Mouse (Mus musculus) heart, adult 9 months (tissue): Measurements from ENCODE around the gene Cfdp1.

ENCODE experiments used
- DNase-seq, 2 experiments: peaks; one replicate each; pipeline ENCODE4 v3.0.0; 2022; ENCODE audit warnings: low spot score in 2 of 2

Cfdp1 gene

DNA sequence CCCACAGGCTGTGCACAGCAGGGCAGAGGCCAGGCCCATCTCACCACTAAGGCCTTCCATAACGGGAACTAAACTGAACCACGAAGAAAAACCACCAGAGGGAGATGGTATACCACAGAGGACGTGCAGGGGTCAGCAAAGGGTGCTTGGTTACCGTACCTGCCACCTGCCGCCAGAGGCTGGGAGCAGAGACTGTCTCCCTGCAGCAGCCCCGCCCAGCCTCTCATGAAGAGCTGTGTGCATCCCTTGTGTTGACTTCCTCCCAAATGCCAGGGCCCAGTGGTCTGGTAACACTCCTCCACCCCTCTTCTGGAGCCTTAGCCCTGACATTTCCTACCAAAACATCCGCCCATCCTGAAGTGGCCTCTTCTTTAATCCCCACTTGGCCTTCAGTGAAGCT is 114.5 kb downstream of the Cfdp1 start:
- no peak for DNase-seq

DNA sequence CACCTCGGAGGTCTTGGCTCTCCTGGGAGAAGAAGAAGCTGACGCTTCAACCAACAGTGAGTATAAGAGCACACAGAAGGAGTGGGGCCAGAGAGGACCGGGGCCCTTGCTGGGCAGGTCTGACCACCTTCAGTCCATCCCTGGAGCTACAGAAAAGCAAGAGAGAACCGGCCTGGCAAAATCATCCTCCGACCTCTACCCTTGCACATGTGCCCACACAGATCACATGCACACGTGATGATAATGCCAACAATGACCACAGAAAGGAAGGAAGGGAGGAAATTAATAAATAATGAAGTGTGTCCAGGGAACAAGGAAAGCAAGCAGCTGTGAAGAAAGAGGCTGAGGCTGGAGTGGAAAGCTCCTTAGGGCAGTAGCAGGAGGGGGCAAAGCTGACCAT is 115.2 kb downstream of the Cfdp1 start:
- no peak for DNase-seq

GRCm38 (mm10) chr8:111736321-111736720 is 117.8 kb downstream of the Cfdp1 start:
- no peak for DNase-seq

GRCm38 (mm10) chr8:111735791-111736190 is 118.3 kb downstream of the Cfdp1 start:
- DNase-seq, result no peak

DNA sequence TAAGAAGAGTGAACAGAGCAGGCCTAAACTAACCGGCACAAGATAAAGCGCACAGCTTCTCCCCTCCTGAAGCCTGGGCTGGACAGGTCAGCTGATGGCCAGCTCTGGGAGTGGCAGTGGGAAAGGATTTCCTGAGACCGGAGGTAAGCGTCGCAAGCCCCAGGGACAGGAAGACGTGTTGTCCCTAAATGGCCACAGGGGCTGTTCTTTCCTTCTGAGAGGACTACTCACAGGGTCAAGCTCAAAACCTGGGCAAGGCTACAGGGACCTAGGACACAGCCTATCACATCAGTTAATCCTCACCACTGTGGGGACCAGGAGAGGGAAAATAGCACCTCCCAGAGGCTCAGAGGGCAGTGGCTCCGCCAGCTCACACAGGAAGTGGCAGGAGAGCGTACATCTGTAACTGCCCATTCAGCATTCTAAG is 118.7 kb downstream of the Cfdp1 start:
- peak; percentile 68 to 84 for DNase-seq

DNA sequence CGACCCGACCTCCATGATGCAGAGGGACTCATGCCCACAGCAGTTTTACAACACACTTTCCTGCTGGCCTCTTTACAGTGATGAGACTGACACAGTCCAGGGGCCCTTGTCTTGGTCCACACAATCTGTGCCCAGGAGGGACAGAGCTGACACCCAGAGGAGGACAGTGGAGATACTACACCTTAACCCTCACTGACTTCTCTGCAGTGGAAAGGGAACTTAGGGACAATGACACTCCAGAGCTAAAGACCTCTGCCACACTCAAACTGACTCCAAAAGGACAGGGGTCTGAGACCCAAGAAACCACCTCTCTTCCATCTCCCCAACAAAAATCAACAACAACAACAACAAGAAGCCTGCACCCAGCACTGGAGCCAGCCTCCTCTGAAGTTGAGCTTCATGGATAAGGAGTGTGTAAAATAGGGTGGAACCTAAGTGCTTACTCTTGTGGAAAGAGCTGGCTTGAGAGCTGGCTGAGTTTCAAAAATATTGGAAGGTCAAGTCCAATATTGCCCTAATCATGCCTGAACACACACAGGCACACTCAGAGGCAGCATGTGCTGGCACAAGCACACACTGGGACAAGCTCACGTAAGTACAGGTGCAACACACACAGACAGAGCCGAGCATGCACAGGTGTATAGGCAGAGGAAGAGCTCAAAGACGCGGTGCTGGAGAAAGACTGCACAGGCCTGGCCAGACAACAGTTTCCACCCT is 119.7 kb downstream of the Cfdp1 start:
- no peak for DNase-seq

DNA sequence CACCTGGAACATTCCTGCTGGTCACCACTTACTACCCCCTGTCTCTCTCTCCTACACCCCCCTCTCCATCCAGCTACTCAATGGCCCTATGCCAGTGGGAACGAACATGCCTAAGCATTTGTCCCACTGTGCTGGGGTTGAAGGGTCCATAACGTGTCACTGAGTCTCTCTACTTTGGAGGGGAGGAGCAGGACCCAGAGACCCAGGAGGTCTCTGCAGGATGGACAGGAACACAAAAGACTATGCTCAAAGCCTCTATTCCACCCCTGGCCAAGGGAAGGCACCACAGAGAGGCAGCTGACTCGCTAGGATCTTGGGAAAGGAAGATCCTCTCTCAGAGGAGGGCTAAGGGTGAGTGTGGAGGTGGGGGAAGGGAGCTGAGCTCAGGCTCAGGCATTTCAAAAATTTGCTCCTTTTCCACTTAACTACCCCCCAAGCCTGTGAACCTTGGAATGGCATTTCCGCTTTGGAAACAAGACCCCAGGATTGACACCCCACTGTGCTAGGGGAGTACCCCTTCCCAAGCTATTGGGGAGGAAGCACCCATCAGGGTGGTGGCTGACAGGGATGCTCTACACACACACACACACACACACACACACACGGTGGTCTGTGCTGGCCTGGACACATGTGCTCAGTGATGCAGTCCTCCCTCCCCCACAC is 120.4 kb downstream of the Cfdp1 start:
- DNase-seq, result no peak

GRCm38 (mm10) chr8:111732406-111733085 is 121.5 kb downstream of the Cfdp1 start:
- DNase-seq, result no peak

DNA sequence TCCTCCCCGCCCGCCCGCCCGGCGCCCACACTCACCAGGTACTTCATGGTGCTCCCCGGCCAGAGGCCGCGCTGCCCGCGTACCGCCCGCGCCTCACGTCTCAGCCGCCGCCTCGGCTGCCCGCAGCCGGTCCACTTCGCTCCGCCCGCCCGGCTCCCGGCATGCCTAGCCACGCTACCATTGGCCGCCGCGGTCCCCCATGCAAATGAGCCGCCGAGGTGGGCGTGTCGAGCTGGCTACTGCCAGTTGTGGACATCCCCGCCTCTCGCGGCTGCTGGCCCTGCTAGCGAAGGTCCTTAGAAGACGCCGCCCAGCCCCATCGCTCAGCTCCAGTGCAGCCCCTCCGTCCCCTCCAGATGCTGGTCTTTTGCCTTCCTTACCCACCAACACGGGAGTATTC is 122.1 kb downstream of the Cfdp1 start:
- peak; percentile 97 for DNase-seq

DNA sequence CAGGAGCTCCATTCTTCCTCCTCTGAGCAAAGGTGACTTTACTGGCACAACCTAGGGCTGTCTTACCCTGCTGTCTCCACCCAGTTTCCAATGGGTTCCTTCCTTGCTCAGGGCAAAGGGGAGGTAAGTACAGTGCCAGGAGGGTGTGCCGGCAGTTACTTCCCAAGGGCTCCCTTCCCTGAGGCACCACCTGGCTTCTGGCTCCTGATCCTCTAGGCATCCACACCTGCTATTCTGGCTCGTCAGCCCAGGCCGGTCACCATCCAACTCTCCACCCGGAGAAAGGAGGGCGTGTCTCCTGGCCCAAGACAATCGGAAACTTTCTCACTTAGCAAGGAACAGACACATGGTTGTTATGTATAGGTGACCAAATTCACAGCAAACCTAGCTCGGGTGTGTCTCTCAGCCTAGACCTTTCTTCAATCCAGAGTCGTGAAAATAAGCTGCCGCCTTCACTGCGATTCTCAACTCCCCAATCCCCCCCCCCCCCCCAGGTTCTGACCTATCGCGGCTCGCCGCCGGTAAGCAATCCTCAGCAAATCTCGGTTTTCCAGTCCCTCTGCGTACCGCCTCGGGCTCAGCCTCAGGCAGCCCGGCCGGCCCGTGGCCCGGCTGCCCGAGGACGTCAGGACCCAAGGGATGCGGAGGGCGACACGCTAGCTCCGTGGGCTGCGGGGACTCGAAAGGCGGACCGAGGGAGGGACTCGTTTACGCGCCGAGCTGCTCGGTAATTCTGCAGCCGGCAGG is 122.7 kb downstream of the Cfdp1 start:
- DNase-seq, result peak in 1 of 2 experiments; percentile 51

GRCm38 (mm10) chr8:111729233-111730170 is 124.6 kb downstream of the Cfdp1 start:
- no peak for DNase-seq

DNA sequence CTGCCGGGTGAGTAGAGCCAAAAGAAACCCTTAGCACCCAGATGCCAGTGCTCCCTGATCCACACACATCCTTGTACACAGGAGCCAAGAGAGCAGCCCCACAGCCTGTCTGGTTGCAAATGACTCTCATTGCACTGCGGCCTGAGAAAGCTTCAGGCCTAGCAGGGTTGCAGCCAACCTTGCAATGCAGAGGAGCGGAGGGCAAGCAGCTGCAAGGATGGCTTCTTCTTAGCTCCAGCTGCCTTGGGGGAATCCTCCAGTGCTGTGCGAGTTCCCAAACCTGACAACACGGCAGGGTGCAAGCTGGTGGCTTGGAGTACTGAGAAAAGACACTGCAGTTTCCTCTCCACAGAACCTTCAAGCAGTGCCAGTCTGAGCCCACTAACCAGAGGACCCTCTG is 125.6 kb downstream of the Cfdp1 start:
- DNase-seq, result no peak

DNA sequence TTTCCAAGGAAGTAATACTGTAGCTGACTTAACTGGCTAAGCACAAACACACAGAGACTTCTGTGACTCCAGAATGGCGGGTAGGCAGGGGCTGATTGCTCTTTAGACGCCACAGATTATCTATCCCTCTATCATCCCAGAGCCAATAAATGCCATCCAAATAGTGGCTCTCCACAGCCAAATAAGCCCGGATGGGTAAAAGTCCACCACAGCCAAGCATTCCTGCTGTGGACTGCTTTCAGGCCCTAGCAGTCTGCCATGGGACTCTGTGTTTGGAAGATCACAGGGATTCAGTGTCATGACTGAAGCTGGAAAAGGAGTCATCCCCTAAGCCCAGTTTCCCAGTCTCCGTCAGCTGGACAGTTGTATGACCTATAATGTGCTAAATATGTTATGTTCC is 126.5 kb downstream of the Cfdp1 start:
- DNase-seq, result no peak

GRCm38 (mm10) chr8:111726102-111726900 is 127.8 kb downstream of the Cfdp1 start:
- peak; percentile 89 to 91 for DNase-seq

DNA sequence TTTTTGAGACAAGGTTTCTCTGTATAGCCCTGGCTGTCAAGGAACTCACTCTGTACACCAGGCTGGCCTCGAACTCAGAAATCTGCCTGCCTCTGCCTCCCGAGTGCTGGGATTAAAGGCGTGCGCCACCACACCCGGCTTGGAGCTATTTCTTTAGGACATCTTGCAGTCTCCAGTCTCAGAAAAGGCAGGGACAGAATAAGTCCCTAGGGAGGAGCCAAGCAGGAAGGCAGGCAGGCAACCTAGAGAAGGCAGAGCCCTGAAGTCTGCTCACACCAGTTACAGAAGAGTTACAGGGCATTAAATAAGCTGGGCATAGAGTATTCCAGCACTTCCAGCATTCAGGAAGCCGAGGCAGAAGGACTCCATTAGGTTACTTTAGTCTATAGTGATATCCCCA is 128.8 kb downstream of the Cfdp1 start:
- no peak for DNase-seq

DNA sequence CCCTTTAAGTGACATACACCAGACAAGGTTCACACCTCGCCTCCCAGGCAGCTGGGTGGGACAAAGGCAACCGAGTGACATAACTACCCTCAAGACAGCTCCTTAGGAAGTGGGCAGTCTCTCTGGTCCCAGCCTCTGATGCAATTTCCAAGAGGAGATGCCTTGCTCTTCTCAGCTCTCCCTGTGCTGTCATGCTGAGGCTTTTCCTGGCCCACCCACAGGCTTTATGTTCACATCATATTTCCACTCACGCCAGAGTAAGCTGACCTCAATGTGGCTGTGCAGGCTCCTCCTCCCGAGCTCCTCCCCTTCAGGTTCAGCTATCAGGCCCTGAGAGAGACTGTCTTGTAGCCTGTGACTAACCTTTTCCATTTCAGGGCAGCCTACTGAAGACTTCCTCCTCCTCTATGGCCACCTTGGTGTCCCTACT is 134.0 kb downstream of the Cfdp1 start:
- DNase-seq, result no peak

DNA sequence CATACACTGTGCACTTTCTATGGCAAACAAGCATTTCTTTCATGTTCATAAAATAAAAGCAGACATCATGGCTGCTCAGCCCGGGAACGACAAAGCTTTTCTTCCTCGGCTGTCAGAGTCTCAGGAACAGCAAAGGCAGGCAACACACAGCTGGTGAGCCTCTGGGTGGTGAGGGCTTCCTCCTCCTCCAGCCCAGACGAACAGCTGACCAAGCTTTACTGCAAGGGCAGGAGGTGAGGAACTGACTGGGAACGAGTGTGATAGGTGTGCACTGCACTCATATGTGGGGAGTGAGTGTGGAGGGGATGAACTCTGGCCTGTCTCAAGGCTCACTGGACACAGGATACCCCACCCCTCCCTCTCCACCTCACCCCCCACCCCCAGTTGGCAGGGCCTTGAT is 135.2 kb downstream of the Cfdp1 start:
- no peak for DNase-seq
